Mouse (Mus musculus): ENCODE measurements around the gene Lyve1. TPM values are rescaled to one million over a fixed set of nuclear protein-coding genes. Genes with fewer than 3 reads are reported as not detected.
A peak's percentile ranks its signal among the peaks of the same experiment; 100 is the strongest.

Lyve1 gene
- total RNA-seq, 2 experiments from 2014 or later = 1.1 TPM; not detected in 1

GRCm38 (mm10) chr7:110854927-110855546, 8.0 kb downstream of the Lyve1 start:
- no peak for ATAC-seq (replicated peaks; ENCODE audit: low FRiP score, poor library complexity, severe bottlenecking)

- ATAC-seq (replicated peaks; ENCODE audit: low FRiP score, poor library complexity, severe bottlenecking) = no peak
Measured at GRCm38 (mm10) chr7:110854519-110854918, 8.5 kb downstream of the Lyve1 start.

- no peak for ATAC-seq (replicated peaks; ENCODE audit: low FRiP score, poor library complexity, severe bottlenecking)
Measured at GRCm38 (mm10) chr7:110853611-110854010, 9.4 kb downstream of the Lyve1 start.

- no peak for ATAC-seq (replicated peaks; ENCODE audit: low FRiP score, poor library complexity, severe bottlenecking)
Measured at GRCm38 (mm10) chr7:110851541-110852203, 11.4 kb downstream of the Lyve1 start.

DNA sequence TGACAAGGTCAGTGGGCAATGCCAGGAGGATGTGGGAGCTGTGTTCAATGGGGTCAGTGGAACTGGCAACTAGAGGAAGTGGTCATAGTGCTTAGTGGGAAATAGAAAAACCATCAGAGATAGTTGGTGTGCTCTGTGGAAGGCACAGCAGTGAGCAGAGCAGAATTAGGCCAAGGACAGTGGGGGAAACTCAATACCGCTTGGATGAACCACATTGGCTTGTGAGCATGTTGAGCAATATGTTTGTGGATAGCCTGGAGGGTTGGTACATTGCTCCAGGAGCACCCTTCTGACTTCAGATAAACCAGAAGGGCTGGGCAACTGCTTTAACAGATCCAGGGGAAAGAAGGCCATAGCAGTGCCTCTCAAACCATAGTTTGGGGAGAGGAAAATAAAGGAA, 14.7 kb downstream of the Lyve1 start:
- ATAC-seq (replicated peaks; ENCODE audit: low FRiP score, poor library complexity, severe bottlenecking) = no peak

DNA sequence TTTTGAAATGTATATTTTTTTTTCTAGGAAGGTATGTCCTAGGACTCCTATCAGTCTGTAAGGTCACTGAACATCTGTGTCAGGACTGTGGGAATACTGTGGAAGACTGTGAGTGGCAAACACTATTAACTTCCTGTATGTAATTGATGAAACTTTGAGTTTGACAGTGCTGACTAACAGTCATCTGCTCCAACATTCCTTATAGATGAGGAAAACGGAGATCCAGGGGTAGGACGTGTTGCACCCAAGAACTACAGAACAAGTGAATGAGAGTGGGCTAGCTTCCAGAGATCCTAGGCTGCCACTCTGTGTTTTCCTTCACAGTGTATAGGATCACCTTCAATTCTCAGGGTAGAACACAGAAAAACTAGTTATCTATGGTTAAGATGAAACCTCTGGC, 15.7 kb downstream of the Lyve1 start:
- no peak for ATAC-seq (replicated peaks; ENCODE audit: low FRiP score, poor library complexity, severe bottlenecking)

- peak; percentile 95 for ATAC-seq (replicated peaks; ENCODE audit: low FRiP score, poor library complexity, severe bottlenecking)
Measured at GRCm38 (mm10) chr7:110843916-110844874, 18.8 kb downstream of the Lyve1 start, which contains the start of gene Rnf141. Rnf141 (minus strand) TSS chr7:110844457.

DNA sequence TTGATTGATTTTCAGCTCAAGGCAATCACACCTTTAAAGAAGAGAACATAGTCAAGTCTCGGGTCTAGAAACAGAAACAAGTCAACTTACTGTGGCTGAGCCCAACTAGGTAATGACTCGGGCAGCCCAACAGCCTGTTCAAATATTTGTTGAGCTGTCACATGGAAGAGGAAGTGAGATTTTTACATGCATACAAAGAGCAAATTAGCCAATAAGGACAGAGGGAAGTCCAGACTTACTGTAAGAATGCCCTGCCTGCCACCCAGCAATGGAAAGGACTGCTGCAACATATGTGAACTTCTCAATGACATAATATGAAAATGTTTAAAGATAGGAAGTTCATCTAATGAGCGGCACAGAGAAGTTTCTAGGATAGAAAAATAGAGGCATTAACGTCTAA, 22.7 kb downstream of the Lyve1 start:
- ATAC-seq (replicated peaks; ENCODE audit: low FRiP score, poor library complexity, severe bottlenecking) = no peak

DNA sequence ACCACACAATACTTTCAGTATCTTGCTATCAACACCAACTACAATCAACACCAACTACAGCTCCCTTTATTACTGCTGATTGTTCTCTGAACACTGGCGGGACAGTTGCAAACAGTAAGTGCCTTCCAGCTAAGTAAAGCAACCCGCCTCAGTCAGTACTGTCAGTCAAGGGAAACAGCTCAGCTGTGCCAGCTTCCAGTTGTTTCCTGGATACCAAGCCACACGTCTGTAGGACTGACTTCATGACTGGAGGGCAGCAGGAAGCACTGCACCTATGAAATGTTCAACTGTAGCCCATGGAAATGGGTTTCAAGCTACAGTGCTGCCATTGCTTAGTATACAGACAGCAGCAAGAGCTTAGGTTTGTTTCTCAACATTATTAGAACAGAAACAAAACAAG, 28.5 kb downstream of the Lyve1 start:
- no peak for ATAC-seq (replicated peaks; ENCODE audit: low FRiP score, poor library complexity, severe bottlenecking)

DNA sequence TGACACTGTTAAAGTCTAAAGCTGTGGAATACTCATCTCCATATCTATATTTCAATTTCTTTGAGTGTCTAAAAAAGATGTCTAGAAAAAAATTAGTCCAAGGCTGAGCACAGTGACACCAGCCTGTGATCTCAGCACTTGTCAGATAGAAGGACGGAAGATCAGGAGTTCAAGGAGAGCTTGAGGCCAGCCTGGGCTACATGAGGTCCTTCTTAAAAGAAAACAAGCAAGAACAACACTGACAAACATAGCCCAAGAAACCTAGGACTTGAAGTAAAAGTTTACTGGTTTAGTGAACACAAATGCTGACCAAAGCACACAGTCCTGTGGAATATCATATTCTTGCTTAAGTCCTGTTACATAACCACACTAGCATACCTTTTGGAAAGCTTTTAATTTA, 29.0 kb downstream of the Lyve1 start:
- ATAC-seq (replicated peaks; ENCODE audit: low FRiP score, poor library complexity, severe bottlenecking) = no peak

DNA sequence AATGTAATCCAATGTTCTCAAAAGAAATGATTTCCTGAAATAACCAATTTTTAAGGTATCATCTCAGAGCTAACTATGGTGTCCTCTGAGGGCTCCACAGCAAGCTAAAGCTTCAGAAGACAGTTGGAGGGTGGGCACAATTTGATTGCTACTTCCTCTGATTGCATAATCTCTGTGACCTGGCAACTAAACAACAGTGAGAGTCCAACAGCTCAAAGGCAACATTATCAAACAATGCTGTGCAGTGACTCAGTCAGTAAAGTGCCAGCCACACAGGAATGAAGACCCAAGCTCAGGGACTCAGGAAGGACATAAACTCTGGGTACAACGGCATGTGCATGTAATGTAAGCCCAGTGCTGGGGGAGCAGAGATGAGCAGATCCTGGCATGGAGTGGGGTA, 30.0 kb downstream of the Lyve1 start:
- no peak for ATAC-seq (replicated peaks; ENCODE audit: low FRiP score, poor library complexity, severe bottlenecking)

- no peak for ATAC-seq (replicated peaks; ENCODE audit: low FRiP score, poor library complexity, severe bottlenecking)
Measured at GRCm38 (mm10) chr7:110823995-110824953, 38.8 kb downstream of the Lyve1 start.

DNA sequence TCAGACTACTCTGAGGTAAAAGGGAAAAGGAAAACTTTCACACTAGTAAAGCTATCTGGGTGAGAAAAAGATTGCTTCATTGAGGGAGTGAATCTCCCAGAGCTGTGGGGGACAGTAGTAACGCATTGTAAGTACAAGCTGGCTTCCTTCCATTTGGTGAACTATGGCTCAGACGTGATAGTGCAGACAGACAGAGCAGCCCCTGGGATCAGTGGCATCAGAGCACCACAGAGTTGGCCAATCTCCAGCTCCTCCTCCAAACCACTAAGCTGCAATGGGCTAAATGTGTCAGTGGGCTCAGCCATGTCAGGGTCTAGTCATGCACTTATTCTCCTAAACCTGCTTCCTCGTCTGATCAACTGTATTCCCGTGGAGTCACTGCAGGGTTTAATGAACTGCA, 39.4 kb downstream of the Lyve1 start:
- ATAC-seq (replicated peaks; ENCODE audit: low FRiP score, poor library complexity, severe bottlenecking) = 0 out of 2 replicates have a peak, but pooled peaks have one; percentile 22

DNA sequence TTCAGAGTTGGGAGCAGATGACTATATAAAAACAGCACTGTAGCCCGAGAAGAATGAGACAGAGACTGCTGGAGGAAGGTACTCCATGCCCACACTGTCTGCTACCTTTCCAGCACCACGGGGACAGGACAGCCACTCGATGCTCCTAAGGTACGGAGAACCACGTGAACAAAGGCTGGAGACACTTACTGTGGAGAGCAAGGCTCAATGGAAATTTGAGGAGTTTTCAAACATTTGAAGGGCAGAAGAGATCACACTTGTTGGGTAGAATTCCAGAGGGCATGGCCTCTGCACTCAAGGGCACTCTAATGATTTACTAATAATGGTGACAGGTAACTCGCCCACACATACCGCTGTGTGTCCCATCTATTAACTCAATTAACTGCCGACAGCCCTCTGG, 40.0 kb downstream of the Lyve1 start:
- ATAC-seq (replicated peaks; ENCODE audit: low FRiP score, poor library complexity, severe bottlenecking) = no peak

DNA sequence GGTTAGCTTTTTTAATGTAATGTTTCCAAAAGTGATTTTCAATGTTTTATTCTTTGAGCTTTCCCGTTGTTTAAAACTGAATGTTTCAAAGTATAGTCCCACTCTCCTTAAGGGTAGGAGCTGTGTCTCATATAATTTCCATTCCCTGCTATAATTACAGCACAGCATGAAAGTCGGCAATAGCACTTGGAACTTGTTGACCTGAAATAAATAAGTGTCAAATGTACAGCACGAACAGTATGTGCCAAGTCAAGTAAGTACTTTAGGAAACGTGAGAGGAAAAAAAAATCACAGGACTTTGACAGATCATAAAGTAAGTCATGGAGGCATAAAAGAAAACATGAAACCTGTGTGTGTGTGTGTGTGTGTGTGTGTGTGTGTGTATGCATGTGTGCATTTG, 41.0 kb downstream of the Lyve1 start:
- ATAC-seq (replicated peaks; ENCODE audit: low FRiP score, poor library complexity, severe bottlenecking) = no peak

DNA sequence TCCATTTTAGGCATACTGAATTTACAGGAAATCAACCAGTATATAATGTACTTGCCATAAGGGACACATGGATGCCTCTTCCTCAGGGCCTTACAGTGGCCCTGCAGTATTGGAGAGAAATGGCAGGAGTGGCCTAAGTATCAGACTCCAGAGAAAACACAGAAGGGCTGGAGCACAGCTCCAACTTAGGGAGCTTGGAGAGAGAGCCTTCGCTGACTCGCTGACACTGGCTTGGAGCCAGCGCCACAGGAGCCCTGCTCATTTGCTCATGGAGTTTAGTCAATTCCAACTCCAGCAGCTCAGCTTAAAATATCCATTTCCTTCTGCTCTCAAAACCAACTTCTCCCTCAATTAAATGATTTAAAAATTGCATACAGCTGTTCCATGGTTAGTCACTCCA, 41.4 kb downstream of the Lyve1 start:
- ATAC-seq (replicated peaks; ENCODE audit: low FRiP score, poor library complexity, severe bottlenecking) = no peak

DNA sequence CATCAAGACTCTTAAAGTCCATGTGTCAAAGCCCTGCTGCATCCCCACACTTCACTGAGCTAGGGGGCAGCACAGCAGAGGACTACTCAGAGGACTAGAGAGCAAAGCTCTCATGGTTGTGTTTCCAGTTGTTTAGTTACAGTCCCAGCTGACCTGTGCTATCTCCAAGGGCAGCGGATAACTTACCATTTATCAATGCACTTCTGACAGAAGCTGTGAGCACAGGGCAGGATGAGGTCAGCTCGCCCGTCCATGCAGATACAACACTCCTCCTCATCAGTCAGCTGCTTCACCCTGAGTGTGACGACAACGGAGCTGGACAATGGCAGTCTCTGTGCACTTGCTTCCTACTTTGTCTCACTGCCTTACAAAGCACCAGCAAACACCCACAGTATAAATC, 42.0 kb downstream of the Lyve1 start:
- ATAC-seq (replicated peaks; ENCODE audit: low FRiP score, poor library complexity, severe bottlenecking) = no peak

DNA sequence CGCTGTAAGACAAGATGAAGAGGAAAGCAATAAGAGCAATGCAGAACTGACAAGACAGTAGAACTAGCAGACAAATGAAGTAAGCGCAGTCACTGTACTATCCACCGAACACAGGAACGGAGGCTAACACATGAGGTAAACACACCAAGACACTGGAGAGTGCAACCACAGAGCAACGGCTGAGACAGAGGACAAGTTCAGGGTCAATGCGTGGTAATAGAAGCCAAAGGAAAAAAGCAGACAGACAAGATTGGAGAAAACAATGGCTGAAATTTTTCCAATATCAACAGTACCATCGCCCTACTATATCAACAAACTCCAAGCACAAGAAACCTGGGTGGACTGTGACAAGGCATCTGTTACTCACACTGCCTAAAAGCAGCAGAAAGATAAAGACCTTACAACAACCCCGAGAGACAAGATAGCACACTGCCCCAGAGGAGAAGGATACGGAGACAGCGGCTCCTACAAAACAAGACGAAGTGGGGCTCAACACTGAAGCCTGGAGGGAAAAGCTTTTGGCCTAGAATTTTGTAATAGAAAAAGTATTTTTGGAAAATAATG, 44.2 kb downstream of the Lyve1 start:
- ATAC-seq (replicated peaks; ENCODE audit: low FRiP score, poor library complexity, severe bottlenecking) = peak; percentile 56; the same call in 1 of the 2 replicates

- peak; percentile 47; the same call in 1 of the 2 replicates for ATAC-seq (replicated peaks; ENCODE audit: low FRiP score, poor library complexity, severe bottlenecking)
Measured at GRCm38 (mm10) chr7:110818206-110818605, 44.8 kb downstream of the Lyve1 start.

Measured in erythroblast, adult 5-6 weeks (primary cell).